Mouse (Mus musculus) B cell, adult 67 days (primary cell): Measurements from ENCODE around the gene Csn1s2a. TPM values are rescaled to one million over a fixed set of nuclear protein-coding genes. Genes with fewer than 3 reads are reported as not detected.

ENCODE experiments used
- total RNA-seq, 2 experiments: library from RNA; stranded (reverse); gene quantifications; 4 replicates each; pipeline ENCODE4 v1.2.4; 2023

The Csn1s2a gene
- not detected for total RNA-seq

DNA sequence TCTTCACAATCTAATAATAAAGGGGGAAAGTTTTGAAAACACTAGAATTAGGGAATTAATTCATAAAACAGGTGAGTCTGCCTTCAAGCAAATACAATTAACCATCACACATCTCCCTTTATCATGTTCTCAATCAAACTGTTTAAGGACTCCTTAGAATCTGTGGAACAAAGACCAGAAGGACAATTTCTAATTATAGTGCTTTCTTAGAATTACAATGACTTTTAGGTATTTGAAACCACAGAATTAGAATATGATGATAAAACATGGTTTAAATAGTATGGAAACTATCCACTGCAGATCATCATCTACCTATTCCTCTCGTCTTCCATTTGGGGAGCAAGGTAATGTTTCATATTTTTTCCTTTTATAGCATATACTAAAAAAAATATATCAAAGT, at the start of gene Csn1s2a:
Gene Csn1s2a, plus strand, starts transcription at position 301 of the 400 bp plus-strand sequence.

DNA sequence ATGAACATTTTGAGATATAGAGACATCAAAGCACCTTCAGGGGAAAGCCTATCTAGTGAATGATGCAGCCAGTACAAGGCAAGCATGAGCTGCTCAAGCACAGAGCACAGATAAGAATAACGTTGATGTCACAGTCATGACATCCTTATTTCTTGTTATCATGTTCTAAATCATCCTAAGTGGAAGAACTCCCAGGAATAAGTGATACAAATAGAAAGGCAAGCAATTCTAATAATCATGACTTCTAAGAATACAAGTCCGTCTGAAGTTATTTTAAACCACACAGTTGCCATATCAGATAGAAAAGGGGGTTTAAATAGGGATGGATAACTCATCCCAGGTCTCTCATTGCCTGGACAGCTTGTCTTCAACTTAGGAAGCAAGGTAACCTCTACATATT, 33.4 kb downstream of the Csn1s2a start, which contains the start of gene Csn1s2b:
Gene Csn1s2b, plus strand, starts transcription at position 301 of the 400 bp plus-strand sequence.

DNA sequence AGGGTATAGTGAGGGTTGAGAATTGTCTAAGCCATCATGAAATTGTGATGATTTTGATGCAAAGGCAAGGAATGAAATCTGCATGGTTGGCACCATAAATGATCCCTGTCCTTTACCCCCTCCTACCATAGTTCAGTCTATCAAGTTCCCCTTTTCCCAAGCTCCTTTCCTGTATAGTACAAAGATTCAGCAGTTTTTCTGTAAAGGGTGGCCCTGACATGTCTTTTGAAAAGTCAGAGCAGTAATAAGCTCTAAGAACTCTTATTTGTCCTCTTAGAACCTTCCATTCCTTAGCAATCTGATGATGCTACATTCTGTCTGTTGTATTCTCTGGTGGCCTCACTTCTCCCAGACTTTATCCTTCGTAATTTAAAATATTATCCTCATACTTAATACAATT, 51.0 kb downstream of the Csn1s2a start, which contains the start of gene Prr27:
Gene Prr27, plus strand, starts transcription at position 301 of the 400 bp plus-strand sequence.

Other genes starting within 250 kb of the Csn1s2a start
- gene Sult1b1, start 236.4 kb upstream of the Csn1s2a start, total RNA-seq: not detected
- not detected for gene Sult1d1, start 205.5 kb upstream of the Csn1s2a start, total RNA-seq
- gene Sult1e1, start 183.0 kb upstream of the Csn1s2a start, total RNA-seq: not detected
- gene Csn1s1, start 108.4 kb upstream of the Csn1s2a start, total RNA-seq: not detected
- not detected for gene Csn2, start 74.9 kb upstream of the Csn1s2a start, total RNA-seq
- gene Csn1s2b, start 33.5 kb downstream of the Csn1s2a start, total RNA-seq: not detected
- gene Prr27, start 51.1 kb downstream of the Csn1s2a start, total RNA-seq: not detected
- gene Odam, start 110.5 kb downstream of the Csn1s2a start, total RNA-seq: not detected
- not detected for gene Csn3, start 151.0 kb downstream of the Csn1s2a start, total RNA-seq
- gene 2310003L06Rik, start 194.9 kb downstream of the Csn1s2a start, total RNA-seq: not detected
- gene Gm28434, start 194.9 kb downstream of the Csn1s2a start, total RNA-seq: not detected
- not detected for gene Cabs1, start 204.9 kb downstream of the Csn1s2a start, total RNA-seq
- gene Smr3a, start 228.0 kb downstream of the Csn1s2a start, total RNA-seq: not detected